Mouse (Mus musculus) kidney, embryonic 15.5 days (tissue): ENCODE measurements around the gene Jph2. TPM values are rescaled to one million over a fixed set of nuclear protein-coding genes. Genes with fewer than 3 reads are reported as not detected.
"Not testable (repeated sequence)": the region's sequence is repeated elsewhere in the genome, so short reads cannot be mapped to it uniquely, and the experiment has no call there.

Source experiments
- ATAC-seq: fragments of 200-750 bp; cut with Nextera tagmentation; replicated peaks from 2 replicates; pipeline ENCODE4 v1.8.0; 2017; ENCODE audit warnings: moderate TSS enrichment; ENCODE audit not compliant: low FRiP score
- H3K27ac ChIP-seq: fragments of 300-500 bp; sonication (generic); 2 replicates; pipeline ENCODE4 v1.5.1; 2015; ENCODE audit warnings: mild to moderate bottlenecking, inconsistent platforms
- H3K27me3 ChIP-seq: fragments of 300-500 bp; sonication (generic); 2 replicates; pipeline ENCODE4 v1.6.1; 2015; ENCODE audit warnings: inconsistent platforms
- H3K36me3 ChIP-seq: fragments of 300-500 bp; sonication (generic); 2 replicates; pipeline ENCODE4 v1.6.1; 2015; ENCODE audit warnings: inconsistent platforms
- H3K4me1 ChIP-seq: fragments of 300-500 bp; sonication (generic); 2 replicates; pipeline ENCODE4 v1.6.1; 2015; ENCODE audit warnings: inconsistent platforms
- H3K4me2 ChIP-seq: fragments of 300-500 bp; sonication (generic); 2 replicates; pipeline ENCODE4 v1.6.1; 2015; ENCODE audit warnings: moderate library complexity, mild to moderate bottlenecking, inconsistent platforms
- H3K4me3 ChIP-seq: fragments of 300-500 bp; sonication (generic); replicated peaks from 2 replicates; pipeline ENCODE4 v1.5.1; 2015; ENCODE audit warnings: mild to moderate bottlenecking, inconsistent platforms
- H3K9ac ChIP-seq: fragments of 300-500 bp; sonication (generic); 2 replicates; pipeline ENCODE4 v1.6.1; 2015; ENCODE audit warnings: mild to moderate bottlenecking, inconsistent platforms
- H3K9me3 ChIP-seq: fragments of 300-500 bp; sonication (generic); replicated peaks from 2 replicates; pipeline ENCODE4 v1.6.1; 2016; ENCODE audit warnings: inconsistent platforms
- WGBS: fragments of 180-500 bp; shearing (Covaris S2); methylation state at CpG from one replicate; pipeline ENCODE4 v1.1.7; 2015; ENCODE audit warnings: mixed read lengths; 5-methylcytosine and 5-hydroxymethylcytosine counted together
- polyA plus RNA-seq: library from polyadenylated mRNA; unstranded; fragments of >200 nt; fragmentation: Nextera tagmentation; extraction: Ambion mirVana; gene quantifications from 2 replicates; pipeline ENCODE4 v1.2.1, GENCODE M21; 2015

Jph2 gene
- polyA plus RNA-seq, 1 experiment from 2014 or later, result 4.2 TPM

- 84% methylated on average over 9 of the region's 9 CpGs for WGBS
- Histone ChIP-seq H3K9ac (no peak overlapping the region), H3K4me2 (no peak overlapping the region), H3K36me3 (peaks cover 6% of the 10 kb centered on the region; the same call in 1 of the 2 replicates), H3K4me3 (no peak overlapping the region), H3K9me3 (no peaks in the 10 kb centered on the region), H3K27ac (no peak overlapping the region), H3K27me3 (no peaks in the 10 kb centered on the region), H3K4me1 (peaks cover 16% of the 10 kb centered on the region)
- no peak for ATAC-seq
Measured at GRCm38 (mm10) chr2:163422895-163423660, 25.3 kb upstream of the Jph2 start.

- Histone ChIP-seq H3K9ac (peak overlapping the region; percentile 76), H3K27me3 (no peaks in the 10 kb centered on the region), H3K27ac (no peak overlapping the region), H3K4me1 (peaks cover 23% of the 10 kb centered on the region), H3K9me3 (no peaks in the 10 kb centered on the region), H3K36me3 (peaks cover 6% of the 10 kb centered on the region), H3K4me2 (peak overlapping the region; percentile 71), H3K4me3 (peak overlapping the region; percentile 98)
- 32% methylated on average over 10 of the region's 10 CpGs for WGBS
- no peak for ATAC-seq
Measured at GRCm38 (mm10) chr2:163420366-163420886, 22.6 kb upstream of the Jph2 start.

GRCm38 (mm10) chr2:163419346-163420045 is 21.7 kb upstream of the Jph2 start:
- peak overlapping the region; percentile 87 for H3K27ac ChIP-seq
- H3K4me3 ChIP-seq, result peak overlapping the region; percentile 98
- H3K4me1 ChIP-seq, result peaks cover 23% of the 10 kb centered on the region
- peak overlapping the region; percentile 77 for H3K4me2 ChIP-seq
- H3K36me3 ChIP-seq, result peaks cover 15% of the 10 kb centered on the region
- peak; percentile 99 for ATAC-seq
- H3K9me3 ChIP-seq, result no peaks in the 10 kb centered on the region
- H3K9ac ChIP-seq, result peak overlapping the region; percentile 93
- WGBS, result under 1% methylated on average over 65 of the region's 71 CpGs
- no peaks in the 10 kb centered on the region for H3K27me3 ChIP-seq

GRCm38 (mm10) chr2:163418841-163419345 is 21.1 kb upstream of the Jph2 start:
- Histone ChIP-seq H3K4me3 (peak overlapping the region; percentile 98), H3K36me3 (peaks cover 20% of the 10 kb centered on the region), H3K27ac (peak overlapping the region; percentile 87), H3K4me2 (peak overlapping the region; percentile 77), H3K9ac (peak overlapping the region; percentile 93), H3K27me3 (no peaks in the 10 kb centered on the region), H3K4me1 (peaks cover 23% of the 10 kb centered on the region), H3K9me3 (no peaks in the 10 kb centered on the region)
- peak; percentile 2; the same call in 1 of the 2 replicates for ATAC-seq
- WGBS, result under 1% methylated on average over 43 of the region's 50 CpGs

- H3K27me3 ChIP-seq, result no peaks in the 10 kb centered on the region
Measured at GRCm38 (mm10) chr2:163417830-163418229, 20.0 kb upstream of the Jph2 start.

GRCm38 (mm10) chr2:163417026-163417425 is 19.2 kb upstream of the Jph2 start:
- WGBS, result 94% methylated on average over 6 of the region's 6 CpGs
- Histone ChIP-seq H3K4me2 (no peak overlapping the region), H3K27me3 (no peaks in the 10 kb centered on the region), H3K9me3 (no peaks in the 10 kb centered on the region), H3K4me1 (peaks cover 23% of the 10 kb centered on the region), H3K4me3 (no peak overlapping the region), H3K9ac (no peak overlapping the region), H3K27ac (no peak overlapping the region), H3K36me3 (peaks cover 30% of the 10 kb centered on the region)
- ATAC-seq, result no peak

More at GRCm38 (mm10) chr2:163417830-163418229, 20.0 kb upstream of the Jph2 start:
- ATAC-seq, result no peak
- Histone ChIP-seq H3K9me3 (no peaks in the 10 kb centered on the region), H3K9ac (peak overlapping the region; percentile 93), H3K4me1 (peaks cover 23% of the 10 kb centered on the region), H3K4me2 (peak overlapping the region; percentile 77), H3K36me3 (peaks cover 29% of the 10 kb centered on the region), H3K27ac (no peak overlapping the region), H3K4me3 (peak overlapping the region; percentile 98)

- WGBS, result 91% methylated on average over 9 of the region's 9 CpGs
- no peak overlapping the region for H3K4me2 ChIP-seq
- no peak overlapping the region for H3K4me3 ChIP-seq
- peaks cover 7% of the 10 kb centered on the region for H3K4me1 ChIP-seq
- H3K9ac ChIP-seq, result no peak overlapping the region
- no peak for ATAC-seq
- no peaks in the 10 kb centered on the region for H3K27me3 ChIP-seq
- H3K36me3 ChIP-seq, result peaks cover 70% of the 10 kb centered on the region
- no peak overlapping the region for H3K27ac ChIP-seq
- H3K9me3 ChIP-seq, result no peaks in the 10 kb centered on the region
Measured at GRCm38 (mm10) chr2:163412846-163413590, 15.2 kb upstream of the Jph2 start.

GRCm38 (mm10) chr2:163412419-163412818 is 14.6 kb upstream of the Jph2 start:
- H3K9ac ChIP-seq, result no peak overlapping the region
- no peak overlapping the region for H3K4me2 ChIP-seq
- no peak overlapping the region for H3K4me3 ChIP-seq
- H3K9me3 ChIP-seq, result no peaks in the 10 kb centered on the region
- H3K27ac ChIP-seq, result no peak overlapping the region
- no peak for ATAC-seq
- no peaks in the 10 kb centered on the region for H3K27me3 ChIP-seq
- peaks cover 74% of the 10 kb centered on the region for H3K36me3 ChIP-seq
- H3K4me1 ChIP-seq, result peaks cover under 1% of the 10 kb centered on the region
- WGBS, result 94% methylated on average over 4 of the region's 4 CpGs

- no peaks in the 10 kb centered on the region for H3K27me3 ChIP-seq
- H3K27ac ChIP-seq, result no peak overlapping the region
- no peak for ATAC-seq
- no peaks in the 10 kb centered on the region for H3K4me1 ChIP-seq
- no peak overlapping the region for H3K4me3 ChIP-seq
- no peak overlapping the region for H3K9ac ChIP-seq
- H3K9me3 ChIP-seq, result no peaks in the 10 kb centered on the region
- WGBS, result 82% methylated on average over 4 of the region's 4 CpGs
- H3K4me2 ChIP-seq, result no peak overlapping the region
- peaks cover 80% of the 10 kb centered on the region for H3K36me3 ChIP-seq
Measured at GRCm38 (mm10) chr2:163411840-163412239, 14.0 kb upstream of the Jph2 start.

GRCm38 (mm10) chr2:163411344-163411743 is 13.6 kb upstream of the Jph2 start:
- not testable (repeated sequence) for H3K4me3 ChIP-seq, ATAC-seq, H3K4me1 ChIP-seq, H3K4me2 ChIP-seq, H3K9ac ChIP-seq, H3K9me3 ChIP-seq, H3K27ac ChIP-seq, H3K27me3 ChIP-seq
- H3K36me3 ChIP-seq, result peaks cover 81% of the 10 kb centered on the region
- 96% methylated on average over 3 of the region's 3 CpGs for WGBS

GRCm38 (mm10) chr2:163410211-163410610 is 12.4 kb upstream of the Jph2 start:
- H3K9ac ChIP-seq, result no peak overlapping the region
- H3K4me1 ChIP-seq, result no peaks in the 10 kb centered on the region
- no peak overlapping the region for H3K4me3 ChIP-seq
- peaks cover 83% of the 10 kb centered on the region for H3K36me3 ChIP-seq
- H3K27me3 ChIP-seq, result no peaks in the 10 kb centered on the region
- peak; percentile 56; the same call in 1 of the 2 replicates for ATAC-seq
- no peak overlapping the region for H3K4me2 ChIP-seq
- no peaks in the 10 kb centered on the region for H3K9me3 ChIP-seq
- WGBS, result 65% methylated on average over 3 of the region's 3 CpGs
- no peak overlapping the region for H3K27ac ChIP-seq
